Mouse (Mus musculus) limb, embryonic 13.5 days (tissue): Measurements from ENCODE around the gene Fzd2. TPM values are rescaled to one million over a fixed set of nuclear protein-coding genes. Genes with fewer than 3 reads are reported as not detected.

Experiments
- ATAC-seq: fragments of 200-750 bp; cut with Nextera tagmentation; 2 replicates; pipeline ENCODE4 v1.8.0; 2017; ENCODE audit warnings: low read depth, moderate number of reproducible peaks, moderate TSS enrichment; ENCODE audit not compliant: low FRiP score
- H3K27ac ChIP-seq: fragments of 300-500 bp; sonication (generic); 2 replicates; pipeline ENCODE4 v1.5.1; 2015; ENCODE audit warnings: inconsistent platforms, mild to moderate bottlenecking, moderate library complexity
- H3K27me3 ChIP-seq: fragments of 300-500 bp; sonication (generic); 2 replicates; pipeline ENCODE4 v1.6.1; 2015; ENCODE audit warnings: mild to moderate bottlenecking, inconsistent platforms
- H3K36me3 ChIP-seq: fragments of 300-500 bp; sonication (generic); 2 replicates; pipeline ENCODE4 v1.6.1; 2015; ENCODE audit warnings: inconsistent platforms, mild to moderate bottlenecking, moderate library complexity
- H3K4me1 ChIP-seq: fragments of 300-500 bp; sonication (generic); 2 replicates; pipeline ENCODE4 v1.6.1; 2015; ENCODE audit warnings: inconsistent platforms
- H3K4me2 ChIP-seq: fragments of 300-500 bp; sonication (generic); replicated peaks from 2 replicates; pipeline ENCODE4 v1.6.1; 2015; ENCODE audit warnings: inconsistent platforms, mild to moderate bottlenecking, moderate library complexity
- H3K4me3 ChIP-seq: fragments of 300-500 bp; sonication (generic); 2 replicates; pipeline ENCODE4 v1.5.1; 2015; ENCODE audit warnings: moderate library complexity, mild to moderate bottlenecking, inconsistent platforms
- H3K9ac ChIP-seq: fragments of 300-500 bp; sonication (generic); 2 replicates; pipeline ENCODE4 v1.6.1; 2015; ENCODE audit warnings: mild to moderate bottlenecking, inconsistent platforms
- H3K9me3 ChIP-seq: fragments of 300-500 bp; sonication (generic); 2 replicates; pipeline ENCODE4 v1.6.1; 2016; ENCODE audit warnings: inconsistent platforms
- WGBS: fragments of 180-500 bp; shearing (Covaris S2); methylation state at CpG from one replicate; pipeline ENCODE4 v1.1.7; 2015; 5-methylcytosine and 5-hydroxymethylcytosine counted together
- polyA plus RNA-seq: library from polyadenylated mRNA; unstranded; fragments of >200 nt; fragmentation: Nextera tagmentation; extraction: Ambion mirVana; gene quantifications from 2 replicates; pipeline ENCODE4 v1.2.1, GENCODE M21; 2015

The Fzd2 gene
- polyA plus RNA-seq, 1 experiment from 2014 or later: 67.7 TPM

DNA sequence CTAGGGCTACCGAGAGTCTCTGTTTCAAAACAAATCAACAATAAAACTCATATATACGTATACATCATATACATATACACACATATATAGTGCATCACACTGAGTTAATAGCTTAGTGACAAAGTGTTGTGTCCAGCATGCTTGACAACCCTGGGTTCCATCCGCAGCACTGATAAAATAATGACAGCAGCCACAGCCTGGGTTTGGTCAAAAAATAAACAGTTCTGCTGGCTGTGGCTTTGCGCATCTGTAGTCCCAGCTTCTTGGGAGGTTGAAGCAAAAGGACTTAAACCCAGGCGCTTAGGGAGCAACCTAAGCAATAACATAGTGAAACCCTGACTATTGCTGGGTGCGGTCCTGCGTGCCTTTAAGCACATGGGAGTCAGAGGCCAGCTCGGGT, 25.2 kb downstream of the Fzd2 start:
- Histone ChIP-seq H3K27me3 (no peaks in the 10 kb centered on the region), H3K9me3 (no peaks in the 10 kb centered on the region), H3K4me2 (no peak overlapping the region), H3K4me1 (peaks cover 87% of the 10 kb centered on the region), H3K27ac (no peak overlapping the region), H3K36me3 (no peaks in the 10 kb centered on the region), H3K4me3 (no peak overlapping the region), H3K9ac (no peak overlapping the region)
- WGBS: 55% methylated on average over 8 of the region's 8 CpGs
- ATAC-seq: no peak

DNA sequence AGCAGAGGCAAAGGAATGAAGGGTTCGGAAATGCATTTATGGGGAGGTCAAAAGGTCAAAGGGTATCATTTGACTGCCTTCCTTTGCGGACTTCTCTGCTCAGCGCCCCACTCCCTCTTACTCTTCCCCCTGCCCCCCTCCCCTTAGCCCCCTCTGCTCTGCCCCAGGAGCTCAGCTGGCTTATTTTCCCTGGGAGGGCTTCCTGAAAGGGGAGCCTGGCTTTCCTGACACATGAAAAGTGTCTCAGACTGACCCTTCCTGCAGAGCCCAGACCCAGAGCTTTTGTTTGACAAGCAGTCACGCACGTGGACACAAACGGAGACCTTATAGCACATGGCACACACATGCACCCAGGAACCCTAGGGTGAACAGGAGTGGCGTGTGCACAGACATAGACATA, 26.5 kb downstream of the Fzd2 start:
- Histone ChIP-seq H3K27me3 (no peaks in the 10 kb centered on the region), H3K36me3 (no peaks in the 10 kb centered on the region), H3K9ac (no peak overlapping the region), H3K27ac (peak overlapping the region; percentile 74), H3K4me3 (no peak overlapping the region), H3K4me2 (peak overlapping the region; percentile 26; the same call in 1 of the 2 replicates), H3K9me3 (no peaks in the 10 kb centered on the region), H3K4me1 (peaks cover 73% of the 10 kb centered on the region)
- WGBS: 17% methylated on average over 7 of the region's 7 CpGs
- 0 out of 2 replicates have a peak, but pooled peaks have one; percentile 4 for ATAC-seq

DNA sequence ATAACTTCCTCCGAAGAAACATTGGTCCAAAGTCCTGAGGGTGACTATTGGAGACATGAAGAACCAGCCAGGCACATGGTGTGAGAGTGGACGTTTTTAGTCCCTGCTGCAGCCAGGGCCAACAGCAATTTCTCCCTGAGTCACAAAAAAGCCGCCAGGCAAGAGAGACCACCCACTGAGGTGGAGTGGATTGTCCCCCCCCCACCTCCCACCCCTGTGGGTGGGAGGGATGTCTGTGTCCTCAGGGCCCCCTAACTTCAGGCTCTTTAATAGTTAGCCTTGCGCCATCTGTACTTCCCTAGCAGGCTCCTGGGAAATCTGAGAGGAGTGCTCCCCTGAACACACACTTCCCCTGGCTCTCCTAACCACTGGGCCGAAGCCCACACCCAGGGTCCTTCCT, 27.0 kb downstream of the Fzd2 start:
- Histone ChIP-seq H3K27ac (peak overlapping the region; percentile 74), H3K36me3 (no peaks in the 10 kb centered on the region), H3K4me1 (peaks cover 73% of the 10 kb centered on the region), H3K27me3 (no peaks in the 10 kb centered on the region), H3K9ac (no peak overlapping the region), H3K4me2 (peak overlapping the region; percentile 26), H3K9me3 (no peaks in the 10 kb centered on the region), H3K4me3 (no peak overlapping the region)
- ATAC-seq: no peak
- 17% methylated on average over 5 of the region's 5 CpGs for WGBS

DNA sequence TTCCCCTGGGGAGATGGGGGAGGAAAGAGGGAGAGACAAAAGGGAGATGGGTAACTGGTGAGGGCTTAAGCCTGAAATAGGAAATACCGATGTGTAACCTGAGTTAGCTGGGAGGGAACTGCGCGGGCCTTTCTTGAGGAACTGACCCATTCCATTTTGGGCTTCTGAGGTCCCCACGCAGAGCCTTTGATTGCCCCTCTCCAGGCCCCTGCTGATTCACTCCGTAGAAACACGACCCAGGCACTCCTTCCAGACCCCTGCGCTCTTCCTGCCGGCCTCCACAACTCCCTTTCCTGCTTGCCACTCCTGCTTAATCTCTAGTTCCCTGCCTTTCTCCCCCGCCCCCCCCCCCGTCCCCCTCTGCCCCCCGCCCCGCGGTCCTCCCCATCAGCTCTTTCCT, 28.5 kb downstream of the Fzd2 start:
- H3K9me3 ChIP-seq: no peaks in the 10 kb centered on the region
- no peak overlapping the region; the same call in 1 of the 2 replicates for H3K4me3 ChIP-seq
- no peaks in the 10 kb centered on the region for H3K36me3 ChIP-seq
- no peak for ATAC-seq
- peak overlapping the region; percentile 55 for H3K4me2 ChIP-seq
- no peaks in the 10 kb centered on the region for H3K27me3 ChIP-seq
- H3K9ac ChIP-seq: no peak overlapping the region
- 3% methylated on average over 11 of the region's 13 CpGs for WGBS
- peak overlapping the region; percentile 84; the same call in 1 of the 2 replicates for H3K27ac ChIP-seq
- peaks cover 70% of the 10 kb centered on the region for H3K4me1 ChIP-seq

DNA sequence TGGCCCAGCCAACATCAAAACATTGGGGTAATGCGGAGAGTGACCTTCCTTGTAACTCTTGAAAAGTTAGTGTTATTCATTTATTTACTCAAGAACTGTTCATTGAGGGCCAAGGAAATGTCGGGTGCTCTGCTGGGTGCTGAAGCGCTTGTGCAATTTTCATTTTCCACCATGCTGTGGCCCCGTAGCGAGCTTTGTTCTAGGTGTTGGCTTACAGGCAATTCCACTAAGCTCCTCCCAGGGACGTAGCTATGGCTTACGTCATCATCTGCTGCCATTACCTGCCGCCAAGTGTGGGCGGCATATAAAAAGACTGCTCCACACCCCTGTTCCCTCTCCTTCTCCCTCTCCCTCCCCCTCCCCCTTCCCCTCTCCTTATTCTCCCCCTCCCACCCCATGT, 29.2 kb downstream of the Fzd2 start:
- peak overlapping the region; percentile 21; the same call in 1 of the 2 replicates for H3K4me3 ChIP-seq
- peak overlapping the region; percentile 84 for H3K27ac ChIP-seq
- no peaks in the 10 kb centered on the region for H3K27me3 ChIP-seq
- H3K4me1 ChIP-seq: peaks cover 70% of the 10 kb centered on the region
- no peaks in the 10 kb centered on the region for H3K36me3 ChIP-seq
- no peaks in the 10 kb centered on the region for H3K9me3 ChIP-seq
- H3K4me2 ChIP-seq: peak overlapping the region; percentile 55
- H3K9ac ChIP-seq: peak overlapping the region; percentile 43; the same call in 1 of the 2 replicates
- no peak for ATAC-seq
- 19% methylated on average over 9 of the region's 9 CpGs for WGBS

DNA sequence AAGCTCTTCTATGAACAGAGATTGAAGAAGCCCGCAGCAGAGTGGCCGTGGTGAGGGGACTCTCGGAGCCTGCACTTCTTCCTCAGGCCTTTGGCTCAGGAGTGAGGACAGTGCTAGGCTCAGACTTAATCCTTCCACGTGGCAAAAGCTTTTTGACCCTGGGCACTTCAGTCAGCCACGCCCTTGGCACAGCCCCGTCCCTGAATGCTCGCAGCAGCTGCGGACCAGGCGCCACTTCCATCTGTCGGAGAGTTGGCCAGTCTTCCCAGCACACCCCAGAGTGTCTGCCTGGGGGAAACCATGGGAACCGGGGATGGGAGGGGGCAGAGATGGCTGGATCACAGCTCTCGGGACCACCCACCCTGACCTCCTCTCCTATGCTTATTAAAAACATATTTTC, 32.7 kb downstream of the Fzd2 start:
- Histone ChIP-seq H3K4me1 (peaks cover 51% of the 10 kb centered on the region), H3K4me3 (no peak overlapping the region), H3K9ac (no peak overlapping the region), H3K9me3 (no peaks in the 10 kb centered on the region), H3K27ac (no peak overlapping the region), H3K36me3 (no peaks in the 10 kb centered on the region), H3K27me3 (no peaks in the 10 kb centered on the region), H3K4me2 (no peak overlapping the region)
- peak; percentile 60; the same call in 1 of the 2 replicates for ATAC-seq
- WGBS: 26% methylated on average over 12 of the region's 12 CpGs

DNA sequence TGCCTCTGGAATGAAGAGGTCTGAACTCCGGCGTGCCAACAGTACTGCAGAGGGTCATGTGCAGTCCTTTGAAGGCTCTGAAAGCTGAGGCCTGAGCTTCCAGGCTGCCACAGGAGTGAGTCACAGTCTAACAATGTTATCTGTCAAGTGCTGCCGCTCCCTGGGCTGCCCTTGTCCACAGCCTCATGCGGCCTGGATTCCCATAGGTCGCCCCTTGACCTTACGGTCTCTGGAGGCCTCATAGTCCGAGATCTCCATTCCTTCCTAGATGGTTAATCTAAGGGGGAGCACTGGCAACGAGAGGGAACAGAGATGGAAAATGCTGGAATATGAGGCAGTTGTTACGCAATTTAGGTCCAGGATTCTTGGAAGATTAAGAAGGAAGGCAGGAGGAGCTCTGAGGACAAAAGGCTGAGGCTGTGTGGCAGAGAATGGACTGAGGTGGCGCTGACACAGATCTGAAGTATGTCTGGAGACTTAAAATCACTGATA, 39.7 kb downstream of the Fzd2 start:
- Histone ChIP-seq H3K4me2 (no peak overlapping the region), H3K9ac (no peak overlapping the region), H3K4me1 (peaks cover 33% of the 10 kb centered on the region), H3K4me3 (no peak overlapping the region), H3K9me3 (no peaks in the 10 kb centered on the region), H3K27ac (no peak overlapping the region), H3K36me3 (no peaks in the 10 kb centered on the region), H3K27me3 (no peaks in the 10 kb centered on the region)
- 55% methylated on average over 10 of the region's 10 CpGs for WGBS
- ATAC-seq: no peak

DNA sequence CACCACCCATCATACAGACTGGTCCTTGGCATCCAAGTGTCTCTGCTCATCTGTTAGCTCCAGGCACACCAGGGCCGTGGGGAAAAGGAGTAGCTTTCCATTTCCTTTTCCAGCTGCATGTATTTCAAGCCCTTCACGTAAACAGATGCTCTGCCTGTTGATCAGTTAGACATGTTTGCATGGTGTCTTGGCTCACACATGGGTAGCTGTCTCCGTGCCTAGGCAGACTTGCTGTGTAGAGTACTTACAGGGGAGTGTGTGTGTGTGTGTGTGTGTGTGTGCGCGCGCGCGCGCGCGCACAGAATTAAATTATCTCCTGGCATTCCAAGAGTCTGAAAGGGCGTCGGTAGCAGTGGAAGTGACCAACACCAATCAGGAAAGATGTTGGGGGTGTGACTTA, 42.0 kb downstream of the Fzd2 start:
- Histone ChIP-seq H3K27me3 (no peaks in the 10 kb centered on the region), H3K4me3 (no peak overlapping the region), H3K27ac (no peak overlapping the region), H3K4me1 (peaks cover 29% of the 10 kb centered on the region), H3K36me3 (no peaks in the 10 kb centered on the region), H3K9me3 (no peaks in the 10 kb centered on the region), H3K9ac (no peak overlapping the region), H3K4me2 (no peak overlapping the region)
- WGBS: 85% methylated on average over 13 of the region's 13 CpGs
- no peak for ATAC-seq

DNA sequence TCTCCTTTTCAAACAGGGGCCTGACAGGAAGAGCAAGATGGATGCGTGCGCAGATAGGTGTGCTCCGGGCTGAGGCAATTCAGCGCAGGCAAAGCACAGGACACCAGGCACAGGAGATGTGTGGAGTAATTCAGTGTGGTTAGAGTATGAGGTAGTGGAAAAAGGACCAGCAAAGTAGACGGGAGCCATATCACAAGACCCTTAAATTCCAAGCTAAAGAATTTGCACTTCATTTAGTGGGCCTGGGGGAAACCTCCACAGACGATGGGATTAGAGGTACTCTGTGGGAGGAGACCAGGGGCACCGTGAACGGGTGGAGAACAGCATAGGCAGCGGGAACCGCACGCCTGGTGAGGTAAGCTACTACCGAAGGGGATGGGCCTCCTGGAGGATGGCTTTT, 43.7 kb downstream of the Fzd2 start:
- ATAC-seq: peak; percentile 85
- no peak overlapping the region for H3K9ac ChIP-seq

DNA sequence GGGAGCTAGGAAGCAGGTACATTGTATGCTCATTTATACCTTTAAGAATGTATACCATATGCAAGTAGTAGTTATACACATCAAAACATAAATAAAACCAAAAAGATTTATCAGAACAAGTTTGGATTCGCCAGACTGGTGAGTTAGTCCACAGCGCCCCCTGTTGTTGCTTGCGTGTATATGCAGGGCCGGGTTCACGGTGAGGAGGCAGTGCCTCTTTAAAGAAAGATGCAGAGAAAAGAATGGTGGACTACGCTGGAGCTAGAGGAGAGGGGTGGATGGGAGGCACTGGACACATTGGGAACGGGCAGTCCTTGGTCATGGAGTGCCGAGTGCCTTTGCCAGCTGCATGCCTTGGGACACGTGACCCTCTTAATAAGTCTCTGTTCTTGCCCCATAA, 47.2 kb downstream of the Fzd2 start:
- no peaks in the 10 kb centered on the region for H3K36me3 ChIP-seq
- H3K4me2 ChIP-seq: peak overlapping the region; percentile 28; the same call in 1 of the 2 replicates
- no peak overlapping the region for H3K9ac ChIP-seq
- no peak overlapping the region for H3K4me3 ChIP-seq
- H3K27ac ChIP-seq: no peak overlapping the region
- H3K9me3 ChIP-seq: no peaks in the 10 kb centered on the region
- H3K4me1 ChIP-seq: peaks cover 50% of the 10 kb centered on the region
- under 1% methylated on average over 9 of the region's 9 CpGs for WGBS
- H3K27me3 ChIP-seq: no peaks in the 10 kb centered on the region
- 0 out of 2 replicates have a peak, but pooled peaks have one; percentile 44 for ATAC-seq

More for the DNA sequence above, 43.7 kb downstream of the Fzd2 start:
- Histone ChIP-seq H3K4me3 (no peak overlapping the region), H3K36me3 (no peaks in the 10 kb centered on the region), H3K4me1 (peaks cover 32% of the 10 kb centered on the region), H3K4me2 (peak overlapping the region; percentile 12), H3K27me3 (no peaks in the 10 kb centered on the region), H3K27ac (peak overlapping the region; percentile 49; the same call in 1 of the 2 replicates), H3K9me3 (no peaks in the 10 kb centered on the region)
- WGBS: 44% methylated on average over 12 of the region's 12 CpGs

DNA sequence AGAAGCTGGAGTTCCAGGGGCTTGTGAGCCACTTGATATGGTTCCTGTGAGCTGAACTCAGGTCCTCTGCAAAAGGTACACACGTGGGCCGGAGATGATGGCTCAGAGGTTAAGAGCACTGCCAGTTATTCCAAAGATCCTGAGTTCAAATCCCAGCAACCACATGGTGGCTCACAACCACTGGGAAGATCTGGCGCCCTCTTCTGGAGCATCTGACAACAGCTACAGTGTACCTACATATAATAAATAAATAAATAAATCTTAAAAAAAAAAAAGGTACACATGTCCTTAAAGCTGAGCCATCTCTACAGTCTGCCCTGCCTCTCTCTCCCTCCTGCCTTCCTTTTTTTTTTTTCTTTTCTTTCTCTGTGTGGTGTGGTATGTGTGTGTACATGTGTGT, 48.6 kb downstream of the Fzd2 start:
- Histone ChIP-seq H3K9ac (no peak overlapping the region), H3K36me3 (no peaks in the 10 kb centered on the region), H3K27me3 (no peaks in the 10 kb centered on the region), H3K4me3 (no peak overlapping the region), H3K9me3 (no peaks in the 10 kb centered on the region), H3K4me2 (no peak overlapping the region), H3K27ac (no peak overlapping the region), H3K4me1 (peaks cover 41% of the 10 kb centered on the region)
- 80% methylated on average over 3 of the region's 3 CpGs for WGBS
- ATAC-seq: no peak

DNA sequence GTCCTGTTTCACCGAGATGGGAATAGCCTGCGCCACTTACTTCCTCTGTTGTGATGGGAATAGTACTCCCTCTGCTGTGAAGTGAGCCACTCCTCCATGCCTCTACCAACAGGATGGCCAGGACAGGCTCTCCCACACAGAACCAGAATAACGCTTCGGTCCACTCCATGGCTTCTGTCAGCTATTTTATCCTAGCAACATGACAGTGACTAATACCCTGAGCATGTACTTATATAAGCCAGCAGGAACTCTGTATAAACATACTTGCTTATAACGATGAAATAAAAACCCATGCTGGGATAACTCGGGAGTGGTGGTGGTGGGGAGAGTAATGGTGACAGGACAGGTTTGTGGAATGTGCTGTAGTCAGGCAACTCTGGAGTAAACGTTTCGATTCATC, 51.7 kb downstream of the Fzd2 start:
- Histone ChIP-seq H3K4me1 (peaks cover 27% of the 10 kb centered on the region), H3K27me3 (no peaks in the 10 kb centered on the region), H3K4me2 (no peak overlapping the region), H3K4me3 (no peak overlapping the region), H3K27ac (no peak overlapping the region), H3K9ac (no peak overlapping the region), H3K36me3 (no peaks in the 10 kb centered on the region), H3K9me3 (no peaks in the 10 kb centered on the region)
- ATAC-seq: no peak
- 65% methylated on average over 8 of the region's 8 CpGs for WGBS

DNA sequence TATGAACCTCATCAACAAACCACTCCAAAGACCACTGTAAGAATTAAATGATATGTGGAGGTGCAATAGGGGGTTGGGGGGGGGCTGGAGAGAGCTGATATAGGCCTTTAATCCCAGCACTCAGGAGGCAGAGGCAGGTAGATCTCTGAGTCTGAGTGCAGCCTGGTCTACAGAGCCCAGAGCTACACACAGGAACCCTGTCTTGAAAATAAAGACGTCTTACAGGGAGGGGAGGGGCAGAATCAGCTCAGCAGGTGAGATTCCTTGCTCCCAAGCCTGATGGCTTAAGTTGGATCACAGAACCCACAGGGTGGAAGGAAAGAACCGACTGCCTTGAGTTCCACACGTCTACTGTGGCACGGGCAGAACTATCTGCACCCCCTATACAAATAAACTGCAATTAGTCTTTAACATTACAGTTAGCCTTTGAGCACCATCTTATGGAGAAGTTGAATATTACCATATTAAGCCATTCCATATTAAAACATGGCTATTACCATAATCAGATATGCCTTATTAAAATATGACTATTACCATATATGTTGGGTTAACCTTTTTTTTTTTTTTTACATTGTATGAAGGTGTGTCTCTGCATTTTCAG, 52.2 kb downstream of the Fzd2 start:
- H3K4me2 ChIP-seq: no peak overlapping the region

More for the DNA sequence above, 52.2 kb downstream of the Fzd2 start:
- WGBS: 22% methylated on average over 4 of the region's 4 CpGs
- no peaks in the 10 kb centered on the region for H3K27me3 ChIP-seq
- H3K9me3 ChIP-seq: no peaks in the 10 kb centered on the region
- H3K4me1 ChIP-seq: peaks cover 27% of the 10 kb centered on the region
- ATAC-seq: no peak; the same call in 1 of the 2 replicates
- no peaks in the 10 kb centered on the region for H3K36me3 ChIP-seq
- H3K4me3 ChIP-seq: no peak overlapping the region
- H3K9ac ChIP-seq: no peak overlapping the region
- no peak overlapping the region for H3K27ac ChIP-seq
